Mouse (Mus musculus): Measurements from ENCODE around the gene Slc31a1. TPM values are rescaled to one million over a fixed set of nuclear protein-coding genes. Genes with fewer than 3 reads are reported as not detected.

Slc31a1 gene
- total and polyA plus RNA-seq, 3 experiments = 20.6 to 46.5 (median 37.5) TPM

- no peaks in the 10 kb centered on the region for H3K4me1 ChIP-seq (ENCODE audit: control insufficient read depth in 1 of 2, insufficient read depth in 2 of 2, low read length in 2 of 2)
- no peak overlapping the region for H3K9ac ChIP-seq (ENCODE audit: control insufficient read depth, low read depth, low read length, poor library complexity, severe bottlenecking)
- no peak overlapping the region for H3K4me3 ChIP-seq (ENCODE audit: control insufficient read depth in 1 of 2, insufficient read depth in 1 of 2, low read depth in 2 of 2, low read length in 2 of 2)
- peaks cover 0 to 12% of the 10 kb centered on the region in 2 experiments; a peak in 3 of 4 replicates for H3K36me3 ChIP-seq (ENCODE audit: control insufficient read depth in 1 of 2, insufficient read depth in 2 of 2, low read length in 2 of 2)
- TF ChIP-seq ZKSCAN1 (IDR thresholded peaks at IDR 0.05; ENCODE audit: low read depth, low read length) (no peak), EP300 (IDR thresholded peaks at IDR 0.05; ENCODE audit: low read depth in 1 of 2, low read length in 2 of 2) (no peak), ZMIZ1 (IDR thresholded peaks at IDR 0.05; ENCODE audit: low read depth, low read length) (no peak), HCFC1 (IDR thresholded peaks at IDR 0.05; ENCODE audit: low read depth, low read length) (no peak), TCF12 (IDR thresholded peaks at IDR 0.05; ENCODE audit: low read depth, low read length) (no peak), RAD21 (IDR thresholded peaks at IDR 0.05; ENCODE audit: low read depth, low read length) (no peak), CHD1 (IDR thresholded peaks at IDR 0.05; ENCODE audit: low read depth, low read length) (no peak)
- DNase-seq (ENCODE audit: low read depth, low spot score) = no peak
- H3K9me3 ChIP-seq (replicated peaks; ENCODE audit: insufficient read depth, low read length) = no peaks in the 10 kb centered on the region
- H3K27ac ChIP-seq (ENCODE audit: control insufficient read depth, low read depth, low read length) = no peak overlapping the region
- H3K27me3 ChIP-seq (ENCODE audit: control insufficient read depth in 1 of 2, insufficient read depth in 2 of 2, low read length in 2 of 2) = no peaks in the 10 kb centered on the region
- no peaks in the 10 kb centered on the region for H3K79me2 ChIP-seq (ENCODE audit: control insufficient read depth, insufficient read depth, low read length, poor library complexity)
Observed at GRCm38 (mm10) chr4:62391892-62392291, 31.4 kb downstream of the Slc31a1 start.

DNA sequence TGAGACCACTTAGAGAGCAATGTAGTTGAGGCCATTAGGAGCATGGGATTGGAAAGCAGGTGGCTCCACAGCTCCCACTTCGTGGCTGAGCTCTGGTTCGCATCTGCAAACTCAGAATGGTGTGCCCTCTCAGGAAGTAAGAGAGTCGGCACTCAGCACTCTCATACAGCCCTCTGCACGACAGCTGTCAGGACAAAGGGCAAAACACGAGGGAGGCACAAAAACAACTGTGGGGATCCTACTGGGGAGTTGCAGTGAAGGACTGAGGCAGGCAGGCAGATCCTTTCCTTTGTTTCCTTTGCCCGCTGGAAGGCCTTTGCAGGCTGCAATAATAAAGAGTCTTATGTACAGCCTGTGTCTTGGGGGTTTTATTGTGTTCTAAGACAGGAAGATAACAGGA, 32.9 kb downstream of the Slc31a1 start:
- no peak overlapping the region for H3K4me3 ChIP-seq (ENCODE audit: control insufficient read depth in 1 of 2, insufficient read depth in 1 of 2, low read depth in 2 of 2, low read length in 2 of 2)
- no peak for DNase-seq (ENCODE audit: low read depth, low spot score)
- no peaks in the 10 kb centered on the region for H3K9me3 ChIP-seq (replicated peaks; ENCODE audit: insufficient read depth, low read length)
- no peak overlapping the region for H3K9ac ChIP-seq (ENCODE audit: control insufficient read depth, low read depth, low read length, poor library complexity, severe bottlenecking)
- peaks cover 7 to 11% of the 10 kb centered on the region in 2 experiments for H3K36me3 ChIP-seq (ENCODE audit: control insufficient read depth in 1 of 2, insufficient read depth in 2 of 2, low read length in 2 of 2)
- no peaks in the 10 kb centered on the region for H3K27me3 ChIP-seq (ENCODE audit: control insufficient read depth in 1 of 2, insufficient read depth in 2 of 2, low read length in 2 of 2)
- peaks cover 4% of the 10 kb centered on the region in 2 experiments for H3K4me1 ChIP-seq (ENCODE audit: control insufficient read depth in 1 of 2, insufficient read depth in 2 of 2, low read length in 2 of 2)
- TF ChIP-seq MAFK (IDR thresholded peaks at IDR 0.05; ENCODE audit: borderline replicate concordance, low read depth, low read length) = no peak
- peaks cover 2% of the 10 kb centered on the region; the same call in 1 of the 2 replicates for H3K79me2 ChIP-seq (ENCODE audit: control insufficient read depth, insufficient read depth, low read length, poor library complexity)
- no peak overlapping the region for H3K27ac ChIP-seq (ENCODE audit: control insufficient read depth, low read depth, low read length)

DNA sequence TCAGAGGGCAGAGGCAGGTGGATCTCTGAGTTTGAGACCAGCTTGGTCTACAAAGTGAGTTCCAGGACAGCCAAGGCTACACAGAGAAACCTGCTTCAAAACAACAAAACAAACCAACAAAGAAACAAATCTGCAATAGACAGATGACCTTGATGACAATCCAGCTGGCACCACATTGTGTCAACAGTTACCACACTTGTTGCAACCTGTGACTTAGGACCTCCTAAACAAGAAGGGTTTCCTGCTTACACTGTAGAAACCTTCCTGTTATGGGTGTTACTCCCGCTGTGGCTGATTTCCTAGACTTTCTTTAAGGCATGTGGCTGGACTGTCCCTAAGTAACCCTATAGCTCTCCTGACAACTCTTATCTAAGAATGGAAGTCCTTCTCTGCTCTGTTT, 35.3 kb downstream of the Slc31a1 start:
- Histone ChIP-seq H3K9ac (ENCODE audit: control insufficient read depth, low read depth, low read length, poor library complexity, severe bottlenecking) (no peak overlapping the region), H3K27ac (ENCODE audit: control insufficient read depth, low read depth, low read length) (no peak overlapping the region), H3K36me3 (ENCODE audit: control insufficient read depth in 1 of 2, insufficient read depth in 2 of 2, low read length in 2 of 2) (peaks cover 11 to 18% of the 10 kb centered on the region in 2 experiments), H3K4me1 (ENCODE audit: control insufficient read depth in 1 of 2, insufficient read depth in 2 of 2, low read length in 2 of 2) (peaks cover 4 to 8% of the 10 kb centered on the region in 2 experiments), H3K9me3 (replicated peaks; ENCODE audit: insufficient read depth, low read length) (no peaks in the 10 kb centered on the region), H3K79me2 (ENCODE audit: control insufficient read depth, insufficient read depth, low read length, poor library complexity) (peaks cover 4% of the 10 kb centered on the region; the same call in 1 of the 2 replicates), H3K4me3 (ENCODE audit: control insufficient read depth in 1 of 2, insufficient read depth in 1 of 2, low read depth in 2 of 2, low read length in 2 of 2) (no peak overlapping the region), H3K27me3 (ENCODE audit: control insufficient read depth in 1 of 2, insufficient read depth in 2 of 2, low read length in 2 of 2) (no peaks in the 10 kb centered on the region)
- TF ChIP-seq TBP (IDR thresholded peaks at IDR 0.05; ENCODE audit: low read depth, low read length) (no peak), MAFK (IDR thresholded peaks at IDR 0.05; ENCODE audit: borderline replicate concordance, low read depth, low read length) (no peak), POLR2AphosphoS2 (IDR thresholded peaks at IDR 0.05; ENCODE audit: low read length) (no peak), MXI1 (IDR thresholded peaks at IDR 0.05; ENCODE audit: low read depth, low read length) (no peak), GABPA (IDR thresholded peaks at IDR 0.05; ENCODE audit: low read depth, low read length) (no peak), USF1 (IDR thresholded peaks at IDR 0.05; ENCODE audit: low read depth, low read length) (no peak), E2F4 (IDR thresholded peaks at IDR 0.05; ENCODE audit: borderline replicate concordance, low read depth, low read length) (no peak), TCF12 (IDR thresholded peaks at IDR 0.05; ENCODE audit: low read depth, low read length) (no peak), SMC3 (IDR thresholded peaks at IDR 0.05; ENCODE audit: low read depth, low read length) (no peak), MYC (IDR thresholded peaks at IDR 0.05; ENCODE audit: low read depth, low read length) (no peak), CHD2 (IDR thresholded peaks at IDR 0.05; ENCODE audit: low read length) (no peak), JUND (IDR thresholded peaks at IDR 0.05; ENCODE audit: low read depth, low read length) (no peak), NELFE (IDR thresholded peaks at IDR 0.05; ENCODE audit: low read depth, low read length) (no peak), HCFC1 (IDR thresholded peaks at IDR 0.05; ENCODE audit: low read depth, low read length) (no peak)
- no peak for DNase-seq (ENCODE audit: low read depth, low spot score)
